Mouse (Mus musculus) MEL (cell line): ENCODE results near the gene Hnrnpll. TPM values are rescaled to one million over a fixed set of nuclear protein-coding genes. Genes with fewer than 3 reads are reported as not detected.

ENCODE experiments used
- DNase-seq: peaks from one replicate; pipeline ENCODE4 v3.0.0; 2011; ENCODE audit warnings: low read depth, low spot score
- H3K27ac ChIP-seq: 2 replicates; pipeline ENCODE4 v1.5.1; 2012; ENCODE audit warnings: low read depth, mild to moderate bottlenecking, control low read depth, low read length, moderate library complexity; ENCODE audit not compliant: control insufficient read depth
- H3K27me3 ChIP-seq, 2 experiments: fragments of 150-350 bp in 1 of 2; sonication (generic) in 1 of 2; 2 replicates each; pipeline ENCODE4 v1.6.1; 2012; ENCODE audit warnings: low read length in 2 of 2, mild to moderate bottlenecking in 2 of 2, improper control_type of control experiment in 1 of 2, moderate library complexity in 1 of 2; ENCODE audit not compliant: insufficient read depth in 2 of 2, control insufficient read depth in 1 of 2
- H3K36me3 ChIP-seq, 2 experiments: 2 replicates each; pipeline ENCODE4 v1.6.1; 2012 to 2014; ENCODE audit warnings: low read length in 2 of 2, improper control_type of control experiment in 1 of 2, inconsistent platforms in 1 of 2, mild to moderate bottlenecking in 1 of 2; ENCODE audit not compliant: insufficient read depth in 2 of 2, control insufficient read depth in 1 of 2
- H3K4me1 ChIP-seq, 2 experiments: fragments of 150-350 bp in 1 of 2; sonication (generic) in 1 of 2; 2 replicates each; pipeline ENCODE4 v1.6.1; 2012; ENCODE audit warnings: low read length in 2 of 2, improper control_type of control experiment in 1 of 2, mild to moderate bottlenecking in 1 of 2; ENCODE audit not compliant: insufficient read depth in 2 of 2, control insufficient read depth in 1 of 2
- H3K4me3 ChIP-seq, 2 experiments: fragments of 150-350 bp in 1 of 2; sonication (generic) in 1 of 2; 2 replicates each; pipeline ENCODE4 v1.5.1; 2012; ENCODE audit warnings: low read depth in 2 of 2, low read length in 2 of 2, mild to moderate bottlenecking in 2 of 2, moderate library complexity in 2 of 2, control low read depth in 1 of 2, improper control_type of control experiment in 1 of 2; ENCODE audit not compliant: control insufficient read depth in 1 of 2, insufficient read depth in 1 of 2
- H3K79me2 ChIP-seq: 2 replicates; pipeline ENCODE4 v1.6.1; 2012; ENCODE audit warnings: mild to moderate bottlenecking, low read length, moderate library complexity; ENCODE audit not compliant: control insufficient read depth, poor library complexity, insufficient read depth
- H3K9ac ChIP-seq: 2 replicates; pipeline ENCODE4 v1.6.1; 2012; ENCODE audit warnings: low read depth, mild to moderate bottlenecking, control low read depth, low read length, moderate library complexity; ENCODE audit not compliant: control insufficient read depth, poor library complexity, severe bottlenecking
- H3K9me3 ChIP-seq: fragments of 150-350 bp; sonication (generic); replicated peaks from 2 replicates; pipeline ENCODE4 v1.6.1; 2012; ENCODE audit warnings: mild to moderate bottlenecking, low read length, improper control_type of control experiment, moderate library complexity; ENCODE audit not compliant: insufficient read depth
- CHD1 ChIP-seq: IDR thresholded peaks from 2 replicates; pipeline ENCODE4 v1.6.1; 2012; ENCODE audit warnings: low read depth, mild to moderate bottlenecking, inconsistent platforms, low read length, improper control_type of control experiment
- CHD2 ChIP-seq: IDR thresholded peaks from 2 replicates; pipeline ENCODE4 v1.6.1; 2011; ENCODE audit warnings: low read length, improper control_type of control experiment
- CTCF ChIP-seq, 3 experiments: IDR thresholded peaks in 2 of 3; conservative IDR thresholded peaks in 1 of 3; 2 replicates each; pipeline ENCODE4 v1.5.1; 2011 to 2012; ENCODE audit warnings: low read length in 3 of 3, low read depth in 2 of 3, mild to moderate bottlenecking in 2 of 3, improper control_type of control experiment in 1 of 3, inconsistent platforms in 1 of 3, mixed read lengths in 1 of 3, moderate library complexity in 1 of 3; ENCODE audit not compliant: control insufficient read depth in 1 of 3, insufficient read depth in 1 of 3, poor library complexity in 1 of 3, severe bottlenecking in 1 of 3
- EP300 ChIP-seq, 2 experiments: IDR thresholded peaks; 2 replicates each; pipeline ENCODE4 v1.6.1; 2011; ENCODE audit warnings: improper control_type of control experiment in 2 of 2, low read length in 2 of 2, low read depth in 1 of 2, mild to moderate bottlenecking in 1 of 2
- GABPA ChIP-seq: IDR thresholded peaks from 2 replicates; pipeline ENCODE4 v1.6.1; 2012; ENCODE audit warnings: low read depth, mild to moderate bottlenecking, inconsistent platforms, low read length, improper control_type of control experiment, moderate library complexity
- HCFC1 ChIP-seq: IDR thresholded peaks from 2 replicates; pipeline ENCODE4 v1.6.1; 2012; ENCODE audit warnings: low read depth, mild to moderate bottlenecking, inconsistent platforms, low read length, improper control_type of control experiment, moderate library complexity
- JUND ChIP-seq: IDR thresholded peaks from 2 replicates; pipeline ENCODE4 v1.6.1; 2011; ENCODE audit warnings: low read depth, mild to moderate bottlenecking, improper control_type of control experiment, low read length
- KAT2A ChIP-seq: conservative IDR thresholded peaks from 2 replicates; pipeline ENCODE4 v1.6.1; 2012; ENCODE audit warnings: low read depth, low read length, improper control_type of control experiment, inconsistent platforms
- MEF2A ChIP-seq: IDR thresholded peaks from 2 replicates; pipeline ENCODE4 v1.6.1; 2014; ENCODE audit warnings: low read depth, mild to moderate bottlenecking, inconsistent platforms, low read length, improper control_type of control experiment; ENCODE audit not compliant: poor library complexity, insufficient replicate concordance, severe bottlenecking; ENCODE audit errors: extremely low read depth
- MXI1 ChIP-seq: IDR thresholded peaks from 2 replicates; pipeline ENCODE4 v1.6.1; 2011; ENCODE audit warnings: mild to moderate bottlenecking, low read depth, low read length, improper control_type of control experiment
- MYC ChIP-seq: IDR thresholded peaks from 2 replicates; pipeline ENCODE4 v1.6.1; 2011; ENCODE audit warnings: low read depth, mild to moderate bottlenecking, low read length, improper control_type of control experiment, moderate library complexity
- NELFE ChIP-seq: IDR thresholded peaks from 2 replicates; pipeline ENCODE4 v1.6.1; 2011; ENCODE audit warnings: low read depth, low read length, improper control_type of control experiment
- POLR2AphosphoS5 ChIP-seq: IDR thresholded peaks from 2 replicates; pipeline ENCODE4 v1.6.1; 2012; ENCODE audit warnings: low read depth, borderline replicate concordance, mild to moderate bottlenecking, inconsistent platforms, low read length, moderate library complexity, mixed read lengths
- RCOR1 ChIP-seq: IDR thresholded peaks from 2 replicates; pipeline ENCODE4 v1.6.1; 2012; ENCODE audit warnings: low read depth, mild to moderate bottlenecking, inconsistent platforms, low read length, improper control_type of control experiment
- SIN3A ChIP-seq: IDR thresholded peaks from 2 replicates; pipeline ENCODE4 v1.6.1; 2012; ENCODE audit warnings: low read length, improper control_type of control experiment, inconsistent platforms
- SMC3 ChIP-seq: IDR thresholded peaks from 2 replicates; pipeline ENCODE4 v1.6.1; 2011; ENCODE audit warnings: low read depth, low read length, improper control_type of control experiment
- TCF12 ChIP-seq: IDR thresholded peaks from 2 replicates; pipeline ENCODE4 v1.6.1; 2014; ENCODE audit warnings: low read depth, mild to moderate bottlenecking, inconsistent platforms, low read length, improper control_type of control experiment, moderate library complexity
- UBTF ChIP-seq: IDR thresholded peaks from 2 replicates; pipeline ENCODE4 v1.6.1; 2012; ENCODE audit warnings: low read depth, mild to moderate bottlenecking, inconsistent platforms, low read length, improper control_type of control experiment, moderate library complexity, borderline replicate concordance; ENCODE audit not compliant: insufficient read depth
- ZMIZ1 ChIP-seq: IDR thresholded peaks from 2 replicates; pipeline ENCODE4 v1.6.1; 2012; ENCODE audit warnings: low read depth, mild to moderate bottlenecking, inconsistent platforms, low read length, improper control_type of control experiment, moderate library complexity
- ZNF384 ChIP-seq: IDR thresholded peaks from 2 replicates; pipeline ENCODE4 v1.6.1; 2012; ENCODE audit warnings: low read depth, mild to moderate bottlenecking, inconsistent platforms, low read length, improper control_type of control experiment
- polyA plus RNA-seq, 2 experiments: library from polyadenylated mRNA; stranded (reverse) in 1 of 2; unstranded in 1 of 2; fragments of >175 nt in 1 of 2; fragments of >200 nt in 1 of 2; gene quantifications; 2 replicates each; pipeline versions ENCODE4 v1.2.1 to v1.2.4; 2012; ENCODE audit warnings: low replicate concordance in 2 of 2, low read depth in 1 of 2; ENCODE audit not compliant: insufficient read length in 2 of 2, insufficient read depth in 1 of 2, missing spikeins in 1 of 2
- total RNA-seq: library from RNA; depleted of rRNA; stranded (reverse); fragments of 300-350 nt; gene quantifications from 2 replicates; pipeline ENCODE4 v1.2.3, GENCODE M21; 2012

Hnrnpll gene
- total and polyA plus RNA-seq, 3 experiments: 48.7 to 142 (median 77.7) TPM

- no peak overlapping the region for H3K4me3 ChIP-seq
- no peak overlapping the region for H3K9ac ChIP-seq
- H3K36me3 ChIP-seq: no peaks in the 10 kb centered on the region
- no peaks in the 10 kb centered on the region for H3K79me2 ChIP-seq
- no peaks in the 10 kb centered on the region for H3K27me3 ChIP-seq
- no peak for DNase-seq
- H3K27ac ChIP-seq: no peak overlapping the region
- H3K4me1 ChIP-seq: no peaks in the 10 kb centered on the region
- TF ChIP-seq GABPA (no peak), CHD2 (no peak), SMC3 (no peak), UBTF (no peak), MXI1 (no peak), POLR2AphosphoS5 (no peak), JUND (no peak), ZNF384 (no peak)
- H3K9me3 ChIP-seq: no peaks in the 10 kb centered on the region
Measured at GRCm38 (mm10) chr17:79998986-79999385, 63.1 kb downstream of the Hnrnpll start.

GRCm38 (mm10) chr17:79995091-79995691 lies 66.9 kb downstream of the Hnrnpll start:
- no peak overlapping the region for H3K4me3 ChIP-seq
- H3K9ac ChIP-seq: no peak overlapping the region
- TF ChIP-seq EP300 (IDR thresholded peaks at IDR 0.05; ENCODE audit: low read depth in 1 of 2, low read length in 2 of 2) (no peak), KAT2A (no peak), MYC (no peak), TCF12 (no peak), SIN3A (no peak), HCFC1 (no peak), MEF2A (no peak), CTCF (IDR thresholded peaks at IDR 0.05 in 2 of 3, conservative IDR thresholded peaks at IDR 0.05 in 1 of 3; ENCODE audit: control insufficient read depth in 1 of 3, insufficient read depth in 1 of 3, low read depth in 2 of 3, low read length in 3 of 3, poor library complexity in 1 of 3, severe bottlenecking in 1 of 3) (no peak), CHD1 (no peak), NELFE (no peak), RCOR1 (no peak), ZMIZ1 (no peak)
- no peaks in the 10 kb centered on the region for H3K79me2 ChIP-seq
- H3K9me3 ChIP-seq: no peaks in the 10 kb centered on the region
- no peaks in the 10 kb centered on the region for H3K27me3 ChIP-seq
- H3K27ac ChIP-seq: no peak overlapping the region
- no peaks in the 10 kb centered on the region for H3K4me1 ChIP-seq
- no peak for DNase-seq
- H3K36me3 ChIP-seq: no peaks in the 10 kb centered on the region
